Mouse (Mus musculus) thymus, postnatal 25 days (tissue): Measurements from ENCODE around the gene Tyr.
"Not testable (repeated sequence)": the region's sequence is repeated elsewhere in the genome, so short reads cannot be mapped to it uniquely, and the experiment has no call there.

Experiments used
- DNase-seq: peaks from one replicate; pipeline ENCODE4 v3.0.0; 2022

The Tyr gene

GRCm38 (mm10) chr7:87493412-87493811 lies at the start of gene Tyr:
TSS of gene Tyr (minus strand) at chr7:87493512.
- DNase-seq: no peak

- DNase-seq: no peak
Measured at GRCm38 (mm10) chr7:87539031-87539430, 45.7 kb upstream of the Tyr start.

- no peak for DNase-seq
Measured at GRCm38 (mm10) chr7:87494124-87494682, 891 bp upstream of the Tyr start.

GRCm38 (mm10) chr7:87488024-87488423 lies 5.3 kb downstream of the Tyr start:
- no peak for DNase-seq

- DNase-seq: no peak
Measured at GRCm38 (mm10) chr7:87413271-87413670, 80.0 kb downstream of the Tyr start.

- DNase-seq: not testable (repeated sequence)
Measured at GRCm38 (mm10) chr7:87411373-87411772, 81.9 kb downstream of the Tyr start.

- DNase-seq: no peak
Measured at GRCm38 (mm10) chr7:87397023-87397422, 96.3 kb downstream of the Tyr start.

- no peak for DNase-seq
Measured at GRCm38 (mm10) chr7:87374935-87375334, 118.4 kb downstream of the Tyr start.
